Mouse (Mus musculus) lung, postnatal 0 days (tissue): Measurements from ENCODE around the gene Sez6. TPM values are rescaled to one million over a fixed set of nuclear protein-coding genes. Genes with fewer than 3 reads are reported as not detected.

Experiments used
- ATAC-seq: fragments of 200-750 bp; cut with Nextera tagmentation; 2 replicates; pipeline ENCODE4 v1.8.0; 2017; ENCODE audit warnings: moderate library complexity
- DNase-seq: peaks from one replicate; pipeline ENCODE4 v3.0.0-alpha.2; 2016; ENCODE audit warnings: low spot score
- H3K27ac ChIP-seq: fragments of 300-500 bp; sonication (generic); 2 replicates; pipeline ENCODE4 v1.5.1; 2014; ENCODE audit warnings: antibody characterized with exemption, mild to moderate bottlenecking, low read length, mixed read lengths
- H3K27me3 ChIP-seq: fragments of 300-500 bp; sonication (generic); replicated peaks from 2 replicates; pipeline ENCODE4 v1.6.1; 2014; ENCODE audit warnings: low read length, mixed read lengths; ENCODE audit not compliant: insufficient read depth
- H3K36me3 ChIP-seq: fragments of 300-500 bp; sonication (generic); 2 replicates; pipeline ENCODE4 v1.6.1; 2014; ENCODE audit warnings: low read length, mixed read lengths; ENCODE audit not compliant: insufficient read depth
- H3K4me1 ChIP-seq: fragments of 300-500 bp; sonication (generic); 2 replicates; pipeline ENCODE4 v1.6.1; 2014; ENCODE audit warnings: antibody characterized with exemption, low read depth, low read length, mixed read lengths; ENCODE audit not compliant: insufficient read depth
- H3K4me2 ChIP-seq: fragments of 300-500 bp; sonication (generic); replicated peaks from 2 replicates; pipeline ENCODE4 v1.6.1; 2014; ENCODE audit warnings: low read depth, mild to moderate bottlenecking, low read length, moderate library complexity, mixed read lengths
- H3K4me3 ChIP-seq: fragments of 300-500 bp; sonication (generic); 2 replicates; pipeline ENCODE4 v1.5.1; 2014; ENCODE audit warnings: low read depth, low read length
- H3K9ac ChIP-seq: fragments of 300-500 bp; sonication (generic); replicated peaks from 2 replicates; pipeline ENCODE4 v1.6.1; 2014; ENCODE audit warnings: low read depth, mild to moderate bottlenecking
- H3K9me3 ChIP-seq: fragments of 300-500 bp; sonication (generic); 2 replicates; pipeline ENCODE4 v1.6.1; 2016; ENCODE audit warnings: low read length, mixed read lengths
- CTCF ChIP-seq: IDR thresholded peaks from 2 replicates; pipeline ENCODE4 v1.5.1; 2016; ENCODE audit warnings: antibody characterized with exemption, mild to moderate bottlenecking
- EP300 ChIP-seq: IDR thresholded peaks from 2 replicates; pipeline ENCODE4 v1.6.1; 2016; ENCODE audit warnings: antibody characterized with exemption, mild to moderate bottlenecking, control low read depth
- WGBS: fragments of 180-500 bp; shearing (Covaris S2); extraction: QIAGEN DNeasy Blood & Tissue Kit; methylation state at CpG from one replicate; pipeline ENCODE4 v1.1.7; 2014; 5-methylcytosine and 5-hydroxymethylcytosine counted together
- polyA plus RNA-seq: library from polyadenylated mRNA; unstranded; fragments of >200 nt; fragmentation: Nextera tagmentation; extraction: Ambion mirVana; gene quantifications from 2 replicates; pipeline ENCODE4 v1.2.1, GENCODE M21; 2015

Sez6 gene
- polyA plus RNA-seq, 1 experiment from 2014 or later: 0.06 TPM

DNA sequence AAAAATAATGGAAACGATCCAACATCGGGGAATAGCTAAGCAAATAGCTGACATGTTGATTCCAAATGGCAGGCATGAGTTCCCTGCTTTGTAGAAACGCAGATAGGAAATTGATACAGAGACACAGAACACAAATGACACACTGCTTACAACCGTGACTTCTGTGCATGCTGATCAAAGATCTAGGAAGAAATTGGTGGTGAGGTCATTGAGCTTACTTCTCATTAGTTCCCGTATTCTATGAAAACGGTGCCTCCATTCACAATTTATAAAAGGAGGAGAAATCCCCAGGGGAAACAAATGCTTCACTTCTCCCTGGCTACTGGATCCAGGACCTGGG lies 34.1 kb upstream of the Sez6 start:
- H3K27me3 ChIP-seq: no peaks in the 10 kb centered on the region
- ATAC-seq: no peak
- H3K36me3 ChIP-seq: no peaks in the 10 kb centered on the region
- 36% methylated on average over 6 of the region's 6 CpGs for WGBS
- peaks cover 10% of the 10 kb centered on the region; the same call in 1 of the 2 replicates for H3K4me1 ChIP-seq
- no peak overlapping the region; the same call in 1 of the 2 replicates for H3K4me3 ChIP-seq
- no peak for TF ChIP-seq EP300
- TF ChIP-seq CTCF: no peak
- H3K27ac ChIP-seq: no peak overlapping the region
- H3K9me3 ChIP-seq: no peaks in the 10 kb centered on the region
- no peak for DNase-seq
- H3K9ac ChIP-seq: no peak overlapping the region
- peak overlapping the region; percentile 42; the same call in 1 of the 2 replicates for H3K4me2 ChIP-seq

- H3K9me3 ChIP-seq: no peaks in the 10 kb centered on the region
- H3K4me2 ChIP-seq: peak overlapping the region; percentile 42
- H3K36me3 ChIP-seq: no peaks in the 10 kb centered on the region
- no peak for DNase-seq
- peak overlapping the region; percentile 14 for H3K4me3 ChIP-seq
- 20% methylated on average over 23 of the region's 23 CpGs for WGBS
- H3K9ac ChIP-seq: no peak overlapping the region
- TF ChIP-seq CTCF: no peak
- TF ChIP-seq EP300: no peak
- H3K4me1 ChIP-seq: peaks cover 14% of the 10 kb centered on the region; the same call in 1 of the 2 replicates
- no peaks in the 10 kb centered on the region for H3K27me3 ChIP-seq
- no peak for ATAC-seq
- H3K27ac ChIP-seq: no peak overlapping the region
These were observed 33.5 kb upstream of the Sez6 start for GRCm38 (mm10) chr11:77896820-77897805.

- Histone ChIP-seq H3K9me3 (no peaks in the 10 kb centered on the region), H3K9ac (no peak overlapping the region), H3K4me2 (no peak overlapping the region), H3K4me3 (no peak overlapping the region), H3K27ac (0 out of 2 replicates have a peak overlapping the region, but pooled peaks have one; percentile 38), H3K36me3 (no peaks in the 10 kb centered on the region), H3K27me3 (no peaks in the 10 kb centered on the region), H3K4me1 (peaks cover 20% of the 10 kb centered on the region; the same call in 1 of the 2 replicates)
- TF ChIP-seq EP300 (no peak), CTCF (no peak)
- WGBS: 73% methylated on average over 3 of the region's 3 CpGs
- DNase-seq: no peak
- ATAC-seq: no peak
These were observed 30.4 kb upstream of the Sez6 start for GRCm38 (mm10) chr11:77900187-77900586.

GRCm38 (mm10) chr11:77900696-77901095 lies 29.9 kb upstream of the Sez6 start:
- H3K4me1 ChIP-seq: peaks cover 20% of the 10 kb centered on the region; the same call in 1 of the 2 replicates
- ATAC-seq: peak; percentile 9; the same call in 1 of the 2 replicates
- DNase-seq: no peak
- H3K4me2 ChIP-seq: no peak overlapping the region
- TF ChIP-seq EP300: no peak
- TF ChIP-seq CTCF: no peak
- H3K27ac ChIP-seq: peak overlapping the region; percentile 17; the same call in 1 of the 2 replicates
- H3K36me3 ChIP-seq: no peaks in the 10 kb centered on the region
- H3K4me3 ChIP-seq: no peak overlapping the region
- WGBS: 54% methylated on average over 4 of the region's 4 CpGs
- H3K9me3 ChIP-seq: no peaks in the 10 kb centered on the region
- H3K9ac ChIP-seq: no peak overlapping the region
- no peaks in the 10 kb centered on the region for H3K27me3 ChIP-seq

DNA sequence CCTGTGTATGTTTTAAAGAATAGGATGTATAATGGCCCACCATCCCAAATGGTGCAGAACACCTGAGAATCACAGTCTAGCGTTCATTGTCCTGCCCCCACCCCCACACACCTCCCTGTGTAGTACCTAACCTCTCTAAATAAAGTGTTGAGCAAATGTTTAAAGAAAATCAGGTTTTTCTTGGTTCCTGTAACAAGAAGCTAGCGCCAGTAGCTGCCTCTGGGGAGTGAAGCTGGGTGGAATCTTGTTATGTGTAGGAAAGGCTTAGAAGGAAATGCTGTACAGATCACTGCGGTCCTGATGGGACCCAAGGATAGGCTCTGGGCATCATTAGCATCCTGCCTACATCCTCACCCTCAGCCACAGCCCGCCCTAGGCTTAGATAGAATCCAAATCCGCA lies 29.2 kb upstream of the Sez6 start:
- no peak overlapping the region for H3K9ac ChIP-seq
- ATAC-seq (peak; percentile 86), DNase-seq (peak; percentile 79)

DNA sequence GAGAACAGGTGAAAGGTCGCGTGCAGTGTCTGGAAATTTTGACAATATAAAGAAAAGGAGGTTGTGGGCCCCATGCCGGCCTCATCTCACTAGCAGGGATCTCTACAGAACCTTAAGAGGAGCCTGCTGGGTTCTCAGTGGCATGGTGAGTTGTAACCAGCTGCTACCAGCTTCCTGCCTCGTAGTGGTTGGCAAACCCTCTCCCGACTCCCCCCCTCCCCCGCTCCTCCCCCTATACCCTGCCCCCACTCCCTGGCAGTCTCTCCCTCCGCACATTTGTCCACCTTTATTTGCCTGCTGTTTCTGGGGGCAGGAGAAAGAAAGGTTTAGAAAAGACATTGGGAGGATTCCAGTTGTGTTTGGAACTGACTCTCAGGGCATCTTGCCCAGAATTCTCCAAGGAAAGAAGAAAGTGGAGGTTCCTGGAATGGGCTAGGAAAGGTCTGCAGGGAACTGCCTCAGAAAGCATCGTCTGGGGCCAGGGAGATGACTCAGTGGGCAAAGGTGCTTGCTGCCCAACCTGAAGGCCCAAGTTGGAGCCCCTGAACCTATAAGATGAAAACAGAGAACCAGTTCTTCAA lies 28.7 kb upstream of the Sez6 start:
- no peak overlapping the region for H3K4me3 ChIP-seq
- DNase-seq (no peak), ATAC-seq (peak; percentile 67)
- H3K4me2 ChIP-seq: no peak overlapping the region
- peaks cover 19% of the 10 kb centered on the region; the same call in 1 of the 2 replicates for H3K4me1 ChIP-seq
- WGBS: 37% methylated on average over 8 of the region's 8 CpGs
- no peaks in the 10 kb centered on the region for H3K9me3 ChIP-seq
- no peak overlapping the region for H3K9ac ChIP-seq
- H3K36me3 ChIP-seq: no peaks in the 10 kb centered on the region
- H3K27ac ChIP-seq: peak overlapping the region; percentile 54
- TF ChIP-seq CTCF (no peak), EP300 (no peak)
- H3K27me3 ChIP-seq: no peaks in the 10 kb centered on the region

More for the DNA sequence above, 29.2 kb upstream of the Sez6 start:
- H3K4me2 ChIP-seq: no peak overlapping the region
- WGBS: 49% methylated on average over 5 of the region's 5 CpGs
- H3K9me3 ChIP-seq: no peaks in the 10 kb centered on the region
- H3K27ac ChIP-seq: peak overlapping the region; percentile 54
- H3K27me3 ChIP-seq: no peaks in the 10 kb centered on the region
- H3K4me1 ChIP-seq: peaks cover 20% of the 10 kb centered on the region; the same call in 1 of the 2 replicates
- no peaks in the 10 kb centered on the region for H3K36me3 ChIP-seq
- H3K4me3 ChIP-seq: no peak overlapping the region
- TF ChIP-seq EP300: no peak
- no peak for TF ChIP-seq CTCF
